Mouse (Mus musculus): ENCODE measurements at regions not wholly inside any gene's neighbourhood (a gene's known extent, or its start where the extent isn't known, plus 50 kb on each side); places are given as distances from the start of the nearest gene placed in this dataset.

DNA sequence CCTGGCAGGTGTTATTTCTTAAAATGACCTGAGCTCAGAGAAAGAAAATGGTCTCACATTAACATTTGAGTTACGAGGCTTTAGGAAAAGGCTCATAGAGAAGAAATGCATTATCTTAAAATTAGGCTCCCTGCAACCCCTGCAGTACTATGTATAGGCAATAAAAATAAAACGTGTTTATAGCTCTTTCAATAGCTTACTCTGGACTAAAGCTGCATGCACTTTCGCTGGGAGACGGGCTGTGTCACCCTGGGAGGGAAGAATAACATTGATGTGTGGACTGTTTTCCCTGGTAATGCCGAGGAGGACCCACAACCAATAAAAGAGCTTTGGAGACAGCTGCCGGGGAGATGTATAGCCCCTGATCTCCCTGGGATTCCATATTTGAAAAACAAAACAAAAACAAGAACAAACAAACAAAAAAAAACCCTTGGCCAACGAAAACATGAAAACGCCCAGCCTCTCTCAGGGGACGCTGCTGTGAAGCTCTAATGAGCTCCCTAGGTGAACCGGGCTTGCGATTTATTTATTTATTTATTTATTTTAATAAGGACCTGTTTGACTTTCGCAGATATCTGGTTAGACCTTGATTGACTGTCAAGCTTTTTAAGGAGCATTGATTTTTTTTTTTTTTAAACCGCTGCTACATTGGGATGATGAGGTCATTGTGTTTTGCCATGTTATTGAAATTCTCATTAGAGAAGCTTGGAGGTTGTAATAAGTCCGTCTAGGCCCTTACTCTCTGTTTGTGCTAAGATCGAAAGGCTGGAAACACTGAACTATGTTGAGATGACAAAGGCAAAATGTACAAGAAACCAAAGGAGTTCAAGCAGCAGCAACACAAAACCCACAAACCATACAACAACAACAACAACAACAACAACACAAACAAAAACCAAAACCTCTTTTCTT, 228.3 kb upstream of the Slc30a5 start:
- ATAC-seq (replicated peaks; ENCODE audit: poor library complexity), result no peak

DNA sequence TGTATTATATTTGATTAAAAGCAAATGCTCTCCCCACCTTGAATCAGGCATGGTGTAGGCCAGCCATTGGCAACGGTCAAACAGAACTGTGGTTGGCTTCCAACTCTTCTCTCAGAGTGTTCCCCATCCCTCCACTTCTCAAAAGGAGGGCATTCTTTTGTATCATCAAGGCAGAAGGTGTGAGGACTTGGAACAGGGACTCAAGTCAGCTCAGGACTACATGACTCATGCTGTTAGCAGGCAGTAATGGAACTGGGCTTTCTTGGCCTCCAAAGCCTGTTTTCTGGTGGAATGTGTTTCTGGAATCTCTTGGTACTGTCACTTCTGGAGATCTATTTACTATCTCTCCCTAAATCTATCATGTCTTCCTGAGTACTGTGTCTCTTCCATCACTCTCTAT, 216.3 kb upstream of the Slc30a5 start:
- ATAC-seq (replicated peaks; ENCODE audit: poor library complexity), result no peak

DNA sequence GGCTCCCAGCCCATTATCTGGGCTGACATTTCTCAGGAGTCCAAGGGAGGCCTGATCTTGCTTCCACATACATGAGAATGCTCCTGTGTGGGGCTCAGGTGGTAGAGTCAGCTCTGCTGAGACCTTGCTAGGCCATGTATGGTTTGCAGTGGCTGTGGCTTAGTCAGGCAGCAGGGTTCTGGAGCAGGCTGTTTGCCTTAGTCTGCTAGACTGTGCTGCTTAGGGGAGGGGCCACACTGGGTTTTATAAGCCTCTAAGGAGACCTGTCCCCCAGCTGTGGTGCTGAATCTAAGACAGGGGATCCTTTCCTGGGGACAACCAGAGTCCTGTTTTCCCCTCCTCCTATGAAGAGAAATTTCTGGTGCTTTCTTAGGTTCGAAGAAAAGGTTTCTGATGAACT, 199.4 kb upstream of the Slc30a5 start:
- peak; percentile 50 for ATAC-seq (replicated peaks; ENCODE audit: poor library complexity)

DNA sequence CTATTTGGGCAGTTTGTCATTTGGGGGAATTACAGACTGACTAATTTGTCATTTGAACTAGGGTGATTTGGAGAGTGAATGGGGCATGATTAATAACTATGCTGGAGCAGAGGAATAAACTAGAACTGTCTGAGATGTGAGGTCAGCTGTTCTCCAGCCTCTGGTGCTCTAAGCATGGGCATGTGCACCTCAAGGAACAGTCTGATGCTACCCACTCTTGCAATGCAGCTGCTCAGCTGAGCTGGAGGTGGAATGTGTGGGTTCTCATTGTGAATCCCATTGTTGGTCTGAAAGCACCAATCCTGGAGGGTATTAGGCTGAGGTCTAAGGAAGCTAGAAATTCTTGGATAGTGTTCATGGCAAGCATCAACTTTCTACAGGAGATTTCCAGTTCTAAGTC, 192.8 kb upstream of the Slc30a5 start:
- ATAC-seq (replicated peaks; ENCODE audit: poor library complexity), result no peak

DNA sequence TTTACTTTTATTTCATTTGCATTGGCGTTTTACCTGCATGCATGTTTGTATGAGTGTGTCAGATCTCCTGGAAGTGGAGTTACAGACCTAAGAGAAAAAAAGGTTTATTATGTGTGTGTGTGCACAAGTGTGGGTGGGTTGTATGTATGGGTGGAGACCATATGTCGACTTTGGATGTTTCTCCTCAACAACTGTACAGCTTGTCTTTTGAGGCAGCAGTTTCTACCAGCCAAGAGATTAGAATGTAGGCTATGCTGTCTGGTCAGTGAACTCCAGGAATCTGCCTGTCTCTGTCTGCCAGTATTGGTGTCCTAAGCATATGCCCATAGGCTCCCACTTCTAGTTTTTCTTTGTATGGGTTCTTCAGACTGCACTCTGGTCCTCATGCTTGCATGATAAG, 192.3 kb upstream of the Slc30a5 start:
- no peak for ATAC-seq (replicated peaks; ENCODE audit: poor library complexity)

DNA sequence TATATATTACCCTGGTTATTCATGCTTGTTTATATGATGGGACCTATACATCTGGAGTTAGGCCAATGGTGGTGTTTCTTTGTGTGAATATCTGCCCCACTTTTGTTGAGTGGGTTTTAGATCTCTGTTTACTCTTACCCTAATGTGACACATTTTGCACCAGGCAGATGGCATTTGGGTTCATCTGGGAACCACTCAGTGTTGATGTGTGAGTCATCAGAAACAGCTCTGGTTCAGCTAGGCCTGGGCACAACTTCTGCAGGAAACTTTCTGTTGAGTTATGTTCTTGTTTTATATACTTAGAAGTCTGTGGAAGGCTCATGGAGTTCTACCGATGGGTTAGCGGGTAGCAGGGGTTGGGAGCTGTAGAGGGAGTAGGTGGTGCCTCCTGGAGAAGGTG, 191.7 kb upstream of the Slc30a5 start:
- ATAC-seq (replicated peaks; ENCODE audit: poor library complexity), result no peak

DNA sequence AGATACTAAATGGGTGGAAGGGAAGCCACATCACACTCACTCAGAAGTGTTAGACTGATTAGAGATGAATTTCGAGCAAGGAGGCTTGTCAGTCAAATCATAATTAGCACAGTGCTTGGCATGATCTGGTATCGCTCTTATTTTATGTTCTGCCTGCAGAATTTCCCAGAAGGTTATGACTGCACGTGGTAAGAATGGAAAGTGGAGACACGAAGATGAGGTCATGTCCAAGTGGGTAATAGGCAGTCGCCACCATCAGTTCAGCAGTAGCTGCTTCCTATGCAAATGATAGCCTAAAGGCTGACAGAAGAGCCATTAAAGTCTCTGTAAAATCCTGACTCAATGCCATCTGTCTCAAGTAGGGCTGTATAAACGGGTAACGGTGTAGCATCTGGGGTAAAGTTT, 186.0 kb upstream of the Slc30a5 start:
- no peak for ATAC-seq (replicated peaks; ENCODE audit: poor library complexity)

DNA sequence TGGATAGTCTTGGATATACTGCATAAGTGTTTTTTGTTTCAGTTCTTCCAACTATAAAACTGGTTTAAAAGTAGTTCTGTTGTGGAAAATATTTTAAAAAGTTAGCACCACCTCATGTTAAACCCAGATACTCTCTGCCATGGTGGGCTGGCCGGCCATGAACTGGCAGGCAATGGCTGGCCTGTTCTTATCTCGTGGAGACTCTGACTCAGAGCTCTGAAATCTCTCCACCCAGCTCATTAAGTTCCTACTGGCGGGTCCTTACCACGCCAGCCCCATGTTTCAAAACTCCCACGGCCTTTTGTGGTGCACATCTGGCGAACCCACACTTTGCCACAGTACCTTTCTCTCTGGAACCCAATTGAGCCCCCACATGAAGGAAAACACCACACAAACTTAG, 183.8 kb upstream of the Slc30a5 start:
- ATAC-seq (replicated peaks; ENCODE audit: poor library complexity), result no peak

DNA sequence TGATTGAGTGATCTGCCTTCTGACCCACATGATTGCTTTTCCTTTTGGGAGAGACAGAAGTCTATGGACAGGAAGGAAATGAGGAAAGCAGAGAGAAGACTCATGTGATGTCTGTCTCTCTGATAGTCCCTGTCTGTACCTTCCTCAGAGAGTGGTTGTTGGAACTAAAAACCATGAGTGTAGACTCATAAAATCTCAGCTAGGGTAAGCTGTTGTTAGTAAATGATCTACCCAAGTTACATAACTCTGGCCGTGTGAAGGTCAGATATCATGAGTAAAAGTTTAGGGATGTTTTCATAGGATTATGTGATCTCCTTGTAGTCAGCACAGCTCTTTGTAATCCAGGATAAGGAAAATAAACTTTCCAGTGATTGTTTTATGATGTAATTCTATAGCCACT, 183.0 kb upstream of the Slc30a5 start:
- ATAC-seq (replicated peaks; ENCODE audit: poor library complexity), result no peak

DNA sequence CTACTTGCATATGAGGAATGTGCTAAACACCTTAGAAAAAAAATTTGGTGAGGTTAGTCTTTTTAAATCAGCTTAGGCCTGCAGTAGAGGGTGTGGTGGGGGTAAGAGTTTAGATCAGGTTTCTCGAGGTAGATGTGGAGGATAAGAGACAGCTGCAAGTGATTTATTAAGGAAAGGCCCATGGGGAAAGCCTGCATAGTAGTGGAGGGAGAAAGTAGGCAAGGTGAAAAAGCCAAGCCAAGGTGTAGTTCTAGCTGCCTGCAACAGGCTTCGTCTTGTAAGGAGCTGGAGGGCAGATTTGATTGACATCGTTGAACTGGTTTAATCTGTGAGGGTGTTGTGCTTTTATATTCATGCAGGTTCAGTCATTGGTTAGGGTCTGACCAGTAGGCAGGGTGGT, 182.2 kb upstream of the Slc30a5 start:
- ATAC-seq (replicated peaks; ENCODE audit: poor library complexity), result no peak

DNA sequence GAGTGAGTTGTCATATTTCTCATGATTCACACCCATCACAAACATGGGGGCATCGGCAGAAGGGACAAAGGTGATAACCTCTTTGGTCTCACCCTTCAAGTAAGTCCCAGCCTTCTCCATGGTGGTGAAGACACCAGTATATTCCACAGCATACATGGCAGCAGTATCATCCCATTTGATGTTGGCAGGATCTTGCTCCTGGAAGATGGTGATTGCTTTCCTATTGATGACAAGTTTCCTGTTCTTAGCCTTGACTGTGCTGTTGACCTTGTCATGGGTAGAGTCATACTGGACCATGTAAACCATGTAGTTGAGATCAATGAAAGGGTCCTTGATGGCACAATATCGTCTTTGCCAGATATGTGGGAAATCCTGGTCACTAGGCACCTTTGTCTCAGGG, 180.4 kb upstream of the Slc30a5 start:
- no peak for ATAC-seq (replicated peaks; ENCODE audit: poor library complexity)

DNA sequence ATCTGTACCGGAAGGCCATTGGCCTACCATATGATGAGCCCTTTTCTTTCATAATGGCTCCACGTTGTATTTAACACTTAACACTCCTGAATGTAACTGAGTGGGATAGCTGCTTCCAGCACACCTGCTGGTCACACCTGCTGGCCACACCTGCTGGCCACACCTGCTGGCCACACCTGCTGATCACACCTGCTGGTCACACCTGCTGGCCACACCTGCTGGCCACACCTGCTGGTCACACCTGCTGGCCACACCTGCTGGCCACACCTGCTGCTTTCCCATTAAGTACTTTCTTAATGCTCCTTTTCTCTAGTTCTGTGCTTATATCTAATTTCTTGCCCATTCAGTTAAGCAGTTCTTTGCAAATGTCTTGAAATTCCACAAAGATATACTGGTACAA, 157.4 kb upstream of the Slc30a5 start:
- no peak for ATAC-seq (replicated peaks; ENCODE audit: poor library complexity)

DNA sequence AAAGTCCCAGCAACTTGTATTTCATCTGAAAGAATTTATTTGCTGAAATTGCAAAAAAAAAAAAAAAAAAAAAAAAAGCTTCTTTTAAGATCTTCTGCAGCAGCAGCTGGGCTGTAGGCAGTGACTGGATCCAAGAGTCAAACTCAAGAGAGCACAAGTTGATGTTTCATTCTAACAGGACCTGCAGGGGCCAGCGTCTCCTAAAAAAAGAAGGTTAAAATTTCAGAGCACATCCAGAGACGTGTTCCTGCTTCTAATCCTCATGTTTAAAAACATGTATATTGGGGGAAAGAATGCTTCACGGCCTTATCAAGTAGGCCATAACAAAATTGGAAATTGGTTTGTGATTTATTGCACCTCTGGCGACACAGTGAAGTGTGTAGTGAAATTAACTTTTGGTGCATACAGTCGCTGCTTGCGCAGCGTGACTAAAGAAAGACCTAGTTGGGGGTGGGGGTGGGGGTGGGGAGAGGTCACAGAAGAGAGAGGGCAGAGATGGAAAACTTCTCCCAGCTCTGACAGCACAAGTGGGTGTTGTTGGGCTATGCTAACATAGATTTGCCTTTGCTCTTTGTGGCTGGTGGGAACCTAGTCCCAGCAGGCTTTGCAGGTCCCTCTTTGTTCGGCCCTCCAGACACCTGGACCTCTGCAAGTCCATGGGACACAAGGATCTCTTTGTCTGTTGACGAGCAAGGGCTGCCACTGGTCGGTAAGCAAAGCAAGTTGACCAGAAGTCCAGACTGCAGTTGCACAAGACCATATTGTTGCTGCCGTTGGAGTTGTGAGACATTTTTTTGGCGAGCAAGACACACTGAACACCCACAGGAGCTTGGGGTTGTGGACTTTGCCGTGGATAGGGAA, 155.7 kb upstream of the Slc30a5 start:
- no peak for ATAC-seq (replicated peaks; ENCODE audit: poor library complexity)

DNA sequence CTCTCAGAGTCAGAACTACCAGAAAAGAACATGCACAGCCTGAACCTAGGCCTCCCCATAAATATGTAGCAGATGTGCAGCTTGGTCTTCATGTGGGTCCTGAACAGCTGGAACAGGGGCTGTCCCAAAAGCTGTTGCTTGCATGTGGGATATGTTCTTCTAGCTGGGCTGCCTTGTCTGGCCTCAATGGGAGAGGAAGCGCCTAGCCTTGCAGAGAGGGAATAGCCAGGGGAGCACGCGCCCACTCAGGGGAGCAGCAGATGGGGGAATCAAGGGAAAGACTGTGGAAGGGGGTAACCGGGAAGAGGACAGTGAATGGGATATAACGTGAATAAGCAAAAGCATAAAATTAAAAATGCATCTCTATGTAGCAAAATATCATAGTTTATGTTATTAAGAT, 154.9 kb upstream of the Slc30a5 start:
- no peak for ATAC-seq (replicated peaks; ENCODE audit: poor library complexity)

DNA sequence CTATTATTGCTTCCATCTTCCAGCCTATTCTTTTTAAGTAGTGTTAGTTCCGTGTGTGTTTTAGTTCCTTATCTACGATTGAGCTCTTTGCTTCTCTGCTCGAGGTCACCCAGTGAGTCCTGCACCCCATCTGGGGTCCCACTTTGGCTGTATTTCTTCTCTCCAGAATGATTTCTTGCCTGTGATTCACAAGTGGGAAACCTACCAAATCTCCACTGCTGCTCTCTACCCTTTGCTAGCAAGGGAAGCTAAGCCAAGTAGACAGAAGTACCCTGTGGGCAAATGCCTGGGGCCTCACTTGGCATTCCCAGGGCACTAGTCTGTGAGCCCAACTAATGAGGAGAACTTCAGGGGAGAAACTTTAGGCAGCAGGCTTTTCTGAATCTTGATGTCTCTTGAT, 142.5 kb upstream of the Slc30a5 start:
- ATAC-seq (replicated peaks; ENCODE audit: poor library complexity), result no peak

DNA sequence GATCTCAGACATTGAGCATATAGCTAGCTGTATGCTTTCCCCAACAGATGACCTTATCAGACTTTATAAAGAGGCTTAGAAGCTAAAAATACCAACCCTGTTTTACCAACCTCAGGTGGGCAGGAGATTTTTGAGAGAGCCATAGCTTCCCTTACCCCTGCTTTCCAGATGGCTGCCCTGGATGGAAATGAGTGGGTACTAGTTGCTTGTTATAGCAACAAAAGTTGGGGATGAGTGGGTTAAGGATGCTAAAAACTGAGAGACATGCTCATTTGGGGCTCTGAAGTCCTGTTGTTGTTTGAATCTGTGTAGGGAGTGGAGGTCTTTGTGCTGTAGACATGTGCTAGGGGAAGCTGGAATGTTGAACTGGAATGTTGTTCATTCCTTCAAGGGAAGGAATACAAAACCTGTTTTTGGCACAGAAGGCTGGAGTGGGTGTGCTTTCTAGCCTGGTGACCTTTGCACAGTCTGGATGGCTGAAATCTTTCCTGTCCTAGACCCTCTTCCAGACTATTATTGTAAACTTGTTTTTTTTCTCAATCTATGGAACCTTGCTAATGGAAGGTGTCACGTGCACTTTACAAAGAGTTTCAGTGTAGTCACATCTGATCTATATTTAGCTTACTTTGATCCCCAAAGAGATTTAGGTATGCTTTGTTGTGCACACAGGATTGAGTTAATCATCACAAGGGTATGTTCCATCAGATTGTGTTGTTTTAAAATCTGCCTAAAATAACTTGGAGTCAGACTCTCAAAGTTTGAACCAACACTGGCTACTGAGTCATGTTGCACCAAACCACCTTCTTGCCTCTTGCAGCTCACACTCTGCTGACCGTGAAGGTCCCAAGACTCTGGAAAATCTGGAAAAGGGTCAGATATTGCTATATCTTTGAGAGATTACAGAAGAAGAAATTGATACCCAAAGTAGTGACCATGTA, 138.1 kb upstream of the Slc30a5 start:
- no peak for ATAC-seq (replicated peaks; ENCODE audit: poor library complexity)

DNA sequence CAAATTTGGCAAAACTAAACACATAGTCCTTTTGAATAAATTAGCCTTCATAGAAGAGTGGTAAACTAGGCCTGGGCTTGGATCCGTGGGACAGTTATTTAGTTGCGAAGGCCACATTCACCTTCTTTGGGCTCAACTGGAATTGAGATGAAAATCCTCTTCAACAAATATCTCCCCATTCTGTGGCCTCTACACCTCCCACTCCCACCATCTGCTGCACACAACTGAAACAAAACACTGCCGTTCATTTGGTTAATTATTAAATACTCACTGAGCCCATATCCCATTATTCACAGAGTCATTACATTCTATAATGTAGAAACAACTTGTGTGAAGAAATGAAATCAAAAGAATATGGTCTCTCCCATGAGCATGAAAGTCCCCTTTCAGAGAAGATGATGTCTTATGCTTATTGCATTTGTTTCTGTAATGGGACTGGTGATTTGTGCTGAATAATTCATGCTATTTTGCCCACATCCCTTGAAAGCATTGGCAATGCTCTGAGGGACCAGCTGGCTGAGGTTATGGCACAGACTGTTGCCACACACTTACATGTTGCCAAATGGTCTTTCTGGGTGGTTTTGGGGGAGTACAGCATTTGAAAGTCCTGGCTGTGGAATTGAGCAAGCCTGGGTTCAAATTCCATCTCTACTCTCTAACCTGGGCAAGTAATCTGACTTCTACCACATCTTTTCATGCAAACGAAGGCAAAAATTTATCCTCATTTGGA, 129.7 kb upstream of the Slc30a5 start:
- ATAC-seq (replicated peaks; ENCODE audit: poor library complexity), result no peak

DNA sequence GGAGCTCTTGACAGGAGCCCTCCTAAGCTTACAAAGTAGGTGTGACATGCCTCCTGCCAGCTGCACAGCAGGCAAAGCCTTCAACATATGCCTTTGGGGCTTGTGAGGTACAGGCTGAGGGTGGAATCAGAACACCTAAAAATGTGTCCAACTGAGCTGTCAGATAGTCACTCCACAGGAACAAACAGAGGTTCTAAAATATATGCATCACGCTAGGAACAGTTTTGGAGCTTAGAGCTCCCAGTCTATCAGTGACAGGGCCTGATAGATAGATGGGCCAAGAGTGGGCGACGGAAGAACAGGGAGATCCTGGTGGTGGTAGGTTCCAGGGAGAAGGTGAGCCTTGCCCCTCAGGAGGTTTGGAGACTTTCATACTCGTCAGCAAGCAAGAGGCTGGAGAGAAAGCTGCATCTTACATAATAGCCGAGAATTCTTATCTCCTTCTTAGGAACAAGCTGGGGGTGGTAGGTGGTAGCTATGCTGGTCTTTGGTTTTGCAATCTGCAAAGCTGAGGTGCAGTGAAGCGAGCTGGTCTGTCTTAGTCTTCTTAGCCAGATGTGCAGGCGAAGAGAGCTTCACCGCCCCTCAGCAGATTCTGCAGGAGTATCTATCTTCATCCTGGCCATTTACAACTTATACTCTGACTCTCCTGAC, 121.5 kb upstream of the Slc30a5 start:
- no peak for ATAC-seq (replicated peaks; ENCODE audit: poor library complexity)

DNA sequence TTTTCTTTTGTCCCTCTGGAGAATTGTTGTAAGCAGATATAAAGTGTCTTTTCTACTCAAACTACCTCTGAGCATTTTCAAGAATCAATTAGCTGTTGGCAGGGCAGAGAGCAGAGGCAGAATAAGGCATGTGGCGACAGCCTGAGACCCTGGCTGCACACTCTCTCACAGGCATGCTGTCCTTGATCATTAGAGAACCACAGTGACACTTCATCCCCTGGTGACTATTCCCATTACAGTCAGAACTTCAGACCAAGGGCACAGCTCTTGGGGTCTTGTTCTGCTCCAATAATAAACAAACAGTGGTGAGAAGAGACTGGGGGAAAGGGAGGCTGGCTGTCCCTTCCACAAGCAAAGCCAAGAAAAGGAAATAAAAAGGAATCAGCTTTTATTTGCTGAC, 120.9 kb upstream of the Slc30a5 start:
- ATAC-seq (replicated peaks; ENCODE audit: poor library complexity), result no peak

DNA sequence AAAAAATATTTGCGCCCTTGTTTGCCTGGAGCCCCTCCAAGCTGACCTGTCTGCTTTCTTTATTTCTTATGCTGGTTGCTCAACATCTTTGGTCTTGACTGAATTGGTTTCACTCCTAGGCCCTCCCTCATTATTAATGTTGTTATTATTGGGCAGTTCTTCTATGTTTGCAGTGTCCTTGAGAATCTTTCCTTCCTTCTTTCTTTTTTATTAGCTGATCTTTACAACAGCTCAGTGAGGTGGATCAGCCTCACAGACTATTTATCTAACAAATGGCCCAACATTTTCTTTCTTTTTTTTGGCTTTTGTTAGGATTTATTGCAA, 117.9 kb upstream of the Slc30a5 start:
- ATAC-seq (replicated peaks; ENCODE audit: poor library complexity), result no peak
